Mouse (Mus musculus) kidney, adult 8-10 months (tissue): ENCODE results near the gene Efcab11.

ENCODE experiments used
- DNase-seq, 2 experiments: peaks; one replicate each; pipeline ENCODE4 v3.0.0; 2022

The Efcab11 gene

GRCm38 (mm10) chr12:99741631-99742030 lies 142.6 kb downstream of the Efcab11 start:
- no peak for DNase-seq

GRCm38 (mm10) chr12:99739211-99739610 lies 145.0 kb downstream of the Efcab11 start:
- no peak for DNase-seq

DNA sequence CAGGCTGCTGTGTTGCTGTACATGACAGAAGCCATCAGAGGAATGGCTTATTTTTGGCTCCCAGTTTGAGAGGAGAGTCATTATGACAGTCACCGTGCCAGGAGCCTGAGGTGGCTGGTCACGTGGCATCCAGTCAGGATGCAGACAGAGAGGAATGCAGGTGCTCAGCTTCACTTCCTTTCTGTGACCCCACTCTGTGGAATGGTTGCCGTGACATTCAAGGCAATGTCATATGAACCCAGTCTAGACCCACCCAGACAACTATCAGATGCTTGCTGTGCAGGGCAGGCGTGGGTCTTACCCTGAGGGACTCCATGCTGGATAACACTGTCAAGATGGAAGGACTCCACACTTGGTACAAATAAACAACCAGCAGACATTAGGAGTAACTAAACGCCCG lies 146.0 kb downstream of the Efcab11 start:
- DNase-seq: no peak

- no peak for DNase-seq
These were observed 147.3 kb downstream of the Efcab11 start for GRCm38 (mm10) chr12:99736971-99737370.

- no peak for DNase-seq
These were observed 149.1 kb downstream of the Efcab11 start for GRCm38 (mm10) chr12:99735172-99735571.

- no peak for DNase-seq
These were observed 160.0 kb downstream of the Efcab11 start for GRCm38 (mm10) chr12:99724206-99724605.

- DNase-seq: no peak
These were observed 160.4 kb downstream of the Efcab11 start for GRCm38 (mm10) chr12:99723791-99724190.

DNA sequence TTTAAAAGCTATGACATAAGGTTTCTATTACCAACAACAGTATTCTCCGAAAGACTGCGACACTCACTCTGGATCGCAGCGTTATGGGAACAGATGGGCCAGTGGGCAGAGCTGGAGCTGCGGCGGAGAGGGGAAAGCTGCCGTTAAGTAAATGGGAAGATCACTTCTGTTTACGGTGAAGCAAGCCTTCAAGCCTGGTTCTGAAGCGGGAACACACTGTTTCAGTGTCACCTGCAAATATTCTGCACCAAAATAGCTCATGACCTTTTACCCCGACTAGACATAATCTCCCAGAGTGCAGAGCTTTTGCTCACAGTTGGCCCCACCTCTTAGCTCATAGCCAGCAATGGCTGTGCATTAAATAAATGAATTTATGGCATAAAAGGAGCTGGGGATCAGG lies 162.9 kb downstream of the Efcab11 start:
- DNase-seq: no peak

DNA sequence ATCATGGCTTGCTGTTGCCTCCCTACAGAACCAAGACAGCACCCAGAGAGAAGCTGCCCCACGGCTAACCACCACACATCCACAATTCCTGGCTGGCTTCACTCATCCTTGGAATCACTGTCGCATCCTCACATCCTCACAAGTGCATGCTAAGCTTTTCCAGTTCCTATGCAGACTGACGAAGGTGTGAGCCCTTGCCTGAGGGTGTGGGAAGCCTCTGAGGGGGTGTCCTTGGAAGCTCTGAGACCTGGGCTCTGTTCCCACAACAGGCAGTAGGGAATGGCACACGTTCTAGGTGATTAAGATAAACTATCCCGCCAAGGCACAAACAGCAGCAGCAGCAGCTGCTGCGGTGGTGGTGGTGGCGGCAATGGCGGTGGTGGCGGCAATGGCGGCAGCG lies 164.5 kb downstream of the Efcab11 start:
- DNase-seq: no peak

DNA sequence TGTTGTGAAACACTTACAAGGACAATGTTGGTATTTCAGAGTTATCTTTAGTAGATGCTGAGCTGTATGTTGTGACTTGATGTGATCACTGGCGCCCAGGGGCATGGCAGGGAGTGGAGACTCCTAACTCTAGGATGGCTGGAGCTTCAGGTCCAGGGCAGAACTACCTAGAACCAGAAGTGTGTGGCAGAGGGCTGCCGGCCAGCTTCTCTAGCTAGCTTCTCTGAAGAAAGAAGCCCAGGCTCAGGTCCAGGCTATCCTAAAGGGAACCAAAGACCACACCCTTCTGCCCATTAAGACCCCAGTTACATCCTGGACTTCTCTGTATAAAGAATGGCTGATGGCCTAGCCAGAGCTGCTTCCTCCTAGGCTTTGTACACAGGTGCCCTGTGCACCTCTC lies 166.1 kb downstream of the Efcab11 start:
- DNase-seq: no peak

GRCm38 (mm10) chr12:99716038-99716610 lies 168.1 kb downstream of the Efcab11 start:
- DNase-seq: no peak

GRCm38 (mm10) chr12:99715129-99716037 lies 168.9 kb downstream of the Efcab11 start:
- DNase-seq: no peak

DNA sequence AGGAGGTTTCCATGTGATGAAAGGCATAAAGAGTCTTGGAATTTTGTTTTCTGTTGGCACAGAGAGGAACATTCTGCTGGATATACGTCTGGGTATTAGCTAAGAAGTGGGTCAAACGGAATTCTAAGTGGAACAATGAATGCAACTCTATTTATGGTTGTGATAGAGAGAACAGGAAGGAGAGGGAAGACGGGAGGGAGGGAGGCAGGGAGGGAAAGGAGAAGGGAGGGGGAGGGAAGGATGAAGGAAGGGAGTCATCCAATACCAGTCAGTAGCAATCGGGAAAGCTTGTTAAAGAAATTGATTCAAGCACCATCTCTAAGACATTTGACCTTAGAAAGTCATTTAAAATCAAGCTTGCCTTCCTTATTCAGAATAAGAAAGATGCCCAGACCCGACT lies 172.0 kb downstream of the Efcab11 start:
- DNase-seq: no peak

GRCm38 (mm10) chr12:99702248-99702647 lies 182.0 kb downstream of the Efcab11 start:
- DNase-seq: no peak

GRCm38 (mm10) chr12:99700380-99700779 lies 183.9 kb downstream of the Efcab11 start:
- DNase-seq: no peak

- no peak for DNase-seq
These were observed 184.7 kb downstream of the Efcab11 start for GRCm38 (mm10) chr12:99699379-99700023.

GRCm38 (mm10) chr12:99694066-99694465 lies 190.2 kb downstream of the Efcab11 start:
- DNase-seq: no peak

DNA sequence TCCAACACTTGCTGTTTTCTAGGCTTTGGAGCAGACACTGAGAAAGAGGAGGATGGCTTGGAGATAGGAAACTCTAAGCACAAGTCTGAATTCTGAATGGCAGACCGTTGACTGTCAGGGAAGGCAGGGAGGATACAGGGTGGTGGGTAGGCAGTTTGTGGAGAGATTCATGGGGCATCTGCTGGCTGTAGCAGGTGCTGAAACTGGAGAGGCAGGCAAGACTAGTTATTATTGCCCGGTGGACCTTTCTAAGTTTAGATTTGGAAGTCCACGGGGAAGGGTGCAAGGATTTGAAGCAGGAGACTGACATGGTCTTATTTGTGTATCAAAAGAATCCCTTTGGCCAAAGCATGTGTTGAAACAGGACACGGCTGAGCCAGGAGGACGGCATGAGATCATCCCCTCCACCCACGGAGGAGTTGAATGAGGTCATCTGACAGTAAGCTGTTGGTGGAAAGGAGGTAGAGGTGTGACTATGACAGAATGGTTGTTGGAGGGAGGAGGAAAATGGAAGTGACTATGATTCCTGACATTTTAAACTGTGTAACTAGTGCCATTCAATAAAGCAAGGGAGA lies 197.7 kb downstream of the Efcab11 start:
- no peak for DNase-seq

- DNase-seq: no peak
These were observed 198.7 kb downstream of the Efcab11 start for GRCm38 (mm10) chr12:99685451-99686100.

DNA sequence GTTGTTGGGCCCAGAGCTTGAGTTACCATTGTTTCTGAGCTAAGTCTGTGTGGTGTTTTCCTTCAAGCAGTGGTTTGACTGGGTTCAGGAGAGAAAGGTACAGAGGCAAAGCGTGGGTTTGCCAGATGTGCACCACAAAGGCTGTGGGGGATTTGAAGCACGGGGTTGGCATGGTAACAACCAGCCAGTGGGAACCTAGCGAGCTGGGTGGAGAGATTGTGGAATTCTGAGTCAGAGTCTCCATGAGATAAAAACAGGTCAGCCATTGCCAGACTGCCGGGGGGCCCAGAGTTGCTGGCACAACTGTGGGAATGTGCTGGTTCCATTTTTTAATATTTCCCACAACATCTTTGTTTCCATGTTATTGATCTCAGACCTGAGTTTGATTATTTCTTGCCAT lies 202.6 kb downstream of the Efcab11 start:
- no peak for DNase-seq

- no peak for DNase-seq
These were observed 212.4 kb downstream of the Efcab11 start for GRCm38 (mm10) chr12:99671866-99672191.

DNA sequence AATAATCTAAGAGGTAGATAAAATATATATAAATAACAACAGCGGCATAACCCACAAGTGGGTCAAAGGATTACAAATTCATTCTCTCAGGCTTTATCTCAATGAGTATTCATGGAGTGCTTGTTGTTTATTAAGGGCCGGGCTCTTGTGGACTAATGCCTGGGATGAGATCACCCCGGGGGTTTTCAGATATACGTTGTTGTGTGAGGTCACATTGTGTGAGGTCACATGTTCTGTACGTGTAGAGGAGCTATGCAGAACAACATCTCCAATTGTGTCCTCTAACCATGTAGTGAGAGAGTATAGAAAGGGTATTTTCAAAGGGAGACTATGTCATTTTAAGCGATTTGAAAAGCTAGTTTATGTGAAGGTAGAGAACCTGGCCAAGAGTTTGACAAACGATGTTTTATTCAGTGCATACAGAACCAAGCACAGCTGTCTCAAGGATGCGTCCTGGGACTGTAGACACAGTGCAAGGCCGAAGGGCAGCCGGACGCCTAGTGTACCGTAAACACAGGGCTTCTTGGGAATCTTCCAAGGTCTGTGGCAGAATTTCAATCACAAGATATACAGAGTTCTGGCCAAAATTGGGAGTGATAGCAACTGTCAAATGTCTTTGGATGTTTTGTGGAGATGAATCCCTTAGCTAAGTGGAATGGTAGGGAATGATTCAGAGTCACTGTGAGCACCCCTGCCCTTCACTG lies 212.9 kb downstream of the Efcab11 start:
- DNase-seq: peak in 1 of 2 experiments; percentile 6

DNA sequence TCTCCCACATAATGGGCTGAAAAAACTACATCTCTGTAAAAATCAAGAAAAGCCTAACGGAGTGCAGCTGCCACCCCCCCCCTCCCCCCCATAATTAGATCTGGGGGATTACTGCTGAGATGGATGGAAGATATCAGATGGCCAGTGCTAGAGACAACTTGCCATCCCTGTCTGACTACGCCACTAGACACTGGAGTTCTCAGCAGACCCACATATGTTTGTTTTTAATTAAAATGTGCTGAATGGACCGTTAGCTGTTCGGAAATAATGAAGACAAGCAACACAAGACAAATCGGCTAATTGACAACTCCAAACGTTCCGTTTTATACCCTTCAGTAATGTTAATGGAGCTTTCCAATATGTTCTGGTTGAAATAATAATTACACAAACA lies 213.5 kb downstream of the Efcab11 start:
- no peak for DNase-seq
